Mouse (Mus musculus) v-Abl transformed pro-B cells (cell line): ENCODE data around the gene 3110009E18Rik.

ENCODE experiments used
- in situ Hi-C, 2 experiments: fragments of 400-800 bp; cut with MboI; formaldehyde crosslinking; loops; one replicate each; pipeline ENCODE4 v1.15.1; 2025; ENCODE audit not compliant: unreplicated experiment in 2 of 2

The 3110009E18Rik gene

GRCm38 (mm10) chr1:120120969-120121811 is at the start of gene 3110009E18Rik, which contains the start of gene Dbi:
Gene 3110009E18Rik, plus strand, starts transcription at chr1:120121187.
Gene Dbi, minus strand, starts transcription at chr1:120121078.
- in situ Hi-C loops, result no loop called here

DNA sequence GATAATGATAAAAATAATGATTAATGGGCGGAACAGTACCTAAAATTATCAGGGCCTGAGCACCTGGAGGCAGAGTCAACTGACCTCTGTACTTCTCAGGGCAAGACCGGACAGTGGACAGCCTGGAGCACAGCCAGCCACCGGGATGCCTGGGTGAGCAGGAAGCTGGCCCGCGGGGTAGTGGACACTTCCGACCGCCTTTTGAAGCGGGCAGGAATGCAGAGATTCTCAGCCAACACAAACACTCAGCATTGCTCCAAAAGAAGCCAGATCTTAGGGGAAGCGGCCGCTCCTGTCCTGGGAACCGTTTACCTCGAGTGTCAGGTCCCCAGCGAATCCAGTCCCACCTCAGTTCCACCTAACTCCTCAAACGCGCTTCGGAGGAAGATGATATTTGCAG is 48.1 kb upstream of the 3110009E18Rik start:
- in situ Hi-C loops, result no loop called here

DNA sequence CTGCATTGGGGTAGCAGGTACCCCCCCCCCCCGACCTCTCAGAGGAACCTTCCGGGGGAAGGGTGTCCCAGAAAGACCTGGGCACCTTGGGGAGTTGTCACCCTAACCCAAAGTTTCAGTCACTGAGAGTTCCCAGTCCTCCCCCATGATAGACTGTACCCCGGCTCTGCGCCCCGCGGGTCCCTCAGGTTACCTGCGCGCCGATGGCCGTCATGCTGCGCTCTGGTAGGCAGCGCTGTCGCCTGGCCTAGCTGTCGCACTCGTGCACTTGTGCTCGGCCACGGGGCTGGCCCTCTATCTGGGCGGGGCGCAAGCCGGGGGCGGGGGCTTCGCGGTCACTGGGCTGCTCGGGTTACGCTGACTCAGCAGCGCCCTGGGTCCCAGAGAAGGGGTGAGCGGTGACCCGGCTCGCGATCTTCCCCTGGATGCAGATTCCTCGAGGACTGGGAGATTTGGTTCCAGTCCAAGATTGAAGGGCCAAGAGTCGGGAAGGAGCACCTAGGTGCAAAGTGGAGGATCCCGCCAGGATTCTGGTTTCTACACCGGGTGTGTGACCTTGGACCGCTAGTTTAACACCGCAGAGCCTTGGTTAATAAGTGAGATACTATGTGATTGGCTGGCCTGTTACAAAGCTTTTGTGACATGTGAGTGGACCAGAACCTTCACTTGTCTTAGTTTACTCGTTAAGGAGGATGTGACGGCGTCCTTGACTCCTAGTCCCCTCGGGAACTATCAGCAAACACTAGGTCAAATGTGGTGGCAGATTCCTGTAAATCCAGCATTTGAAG is 47.3 kb upstream of the 3110009E18Rik start, which contains the start of gene Tmem37:
Tmem37 (minus strand) TSS at position 556 of the 788 bp plus-strand sequence.
- in situ Hi-C loops, result no loop called here

DNA sequence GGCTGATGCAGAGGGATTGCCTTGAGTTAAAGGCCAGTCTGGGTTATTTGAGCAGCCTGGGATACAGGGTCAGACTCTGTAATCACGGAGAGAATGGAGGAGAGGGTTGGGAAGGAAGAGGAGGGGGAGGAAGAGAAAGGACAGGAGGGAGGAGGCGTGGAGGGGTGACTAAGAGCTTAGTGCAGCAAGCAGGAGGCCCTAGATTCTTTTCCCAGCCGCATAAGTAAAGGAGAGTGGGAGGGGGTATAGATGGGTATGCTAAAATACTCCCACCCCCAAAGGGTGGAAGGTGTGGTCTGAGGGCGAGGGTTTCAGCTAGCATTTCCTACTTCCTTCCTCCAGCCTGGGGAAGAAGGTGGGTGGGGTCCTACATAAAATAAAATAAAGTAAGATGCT is 46.7 kb upstream of the 3110009E18Rik start:
- in situ Hi-C loops, result no loop called here

DNA sequence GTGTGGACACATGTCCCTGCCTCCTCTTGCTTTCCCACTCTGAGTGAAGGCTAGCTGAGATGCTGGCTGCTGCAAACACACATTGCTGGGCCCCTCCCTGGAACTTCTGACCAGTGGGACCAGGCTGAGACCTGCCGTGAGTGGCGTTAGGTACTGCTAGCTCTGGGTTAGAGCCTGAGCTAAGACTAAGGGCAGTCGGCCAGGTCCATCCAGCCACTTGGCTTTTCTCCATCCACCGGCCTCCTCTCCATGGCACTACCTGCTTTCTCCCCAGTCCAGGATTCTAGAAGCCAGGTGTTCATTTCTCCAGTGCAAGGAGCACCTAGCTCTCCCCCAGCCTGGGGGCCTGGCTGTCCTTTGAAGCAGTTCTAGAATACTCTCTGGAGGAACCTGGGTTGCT is 46.1 kb upstream of the 3110009E18Rik start:
- in situ Hi-C loops, result no loop called here

DNA sequence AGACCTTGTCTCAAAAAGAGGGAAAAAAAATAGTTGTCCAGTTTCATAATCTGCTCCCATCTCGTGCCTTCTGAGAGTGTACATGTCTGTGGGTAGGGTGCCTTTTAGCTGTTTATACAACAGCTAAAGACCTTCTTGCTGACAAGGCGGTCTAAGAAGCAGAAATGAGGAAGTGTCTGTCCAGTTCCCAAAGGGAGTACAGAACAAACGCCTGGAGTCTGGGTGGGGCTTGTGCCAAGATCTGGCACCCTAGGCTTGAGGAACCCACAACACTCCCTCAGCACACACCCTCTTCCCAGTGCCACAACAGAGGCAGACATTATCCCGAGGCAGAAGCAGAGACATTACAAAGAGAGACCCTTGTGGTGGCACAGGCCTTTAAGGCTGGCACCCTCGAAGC is 45.5 kb upstream of the 3110009E18Rik start:
- in situ Hi-C loops, result no loop called here

DNA sequence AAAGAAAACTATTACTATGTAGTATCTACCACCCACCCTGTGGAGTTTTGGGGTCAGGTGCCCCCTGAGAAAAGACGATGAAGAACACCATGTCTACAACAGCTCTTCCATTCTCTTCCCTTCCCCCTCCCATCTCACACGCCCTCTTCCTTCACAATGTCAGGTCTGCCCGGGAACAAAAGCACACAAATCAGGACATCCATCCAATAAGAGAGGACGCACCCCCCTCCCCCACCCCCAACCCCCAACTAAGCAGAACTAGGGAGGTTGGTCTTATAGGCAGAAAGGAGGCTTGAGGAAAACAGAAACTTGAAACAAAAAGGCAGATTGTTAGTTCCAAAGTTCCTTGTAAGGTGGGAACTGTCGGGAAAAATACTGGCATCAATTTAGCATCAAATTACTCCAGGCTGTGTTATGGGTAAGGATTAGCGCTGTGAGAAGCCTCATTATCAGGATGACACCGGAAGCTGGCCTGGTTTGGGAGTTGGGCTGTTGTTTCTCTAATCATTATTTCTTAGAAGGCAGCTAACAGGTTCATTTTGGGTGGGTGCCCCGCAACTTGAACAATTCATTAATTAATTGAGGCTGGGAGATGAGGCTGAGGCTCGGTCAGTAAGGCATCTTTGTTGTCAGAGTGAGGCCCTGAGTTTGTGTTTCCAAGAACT is 43.1 kb upstream of the 3110009E18Rik start:
- in situ Hi-C loops, result no loop called here

DNA sequence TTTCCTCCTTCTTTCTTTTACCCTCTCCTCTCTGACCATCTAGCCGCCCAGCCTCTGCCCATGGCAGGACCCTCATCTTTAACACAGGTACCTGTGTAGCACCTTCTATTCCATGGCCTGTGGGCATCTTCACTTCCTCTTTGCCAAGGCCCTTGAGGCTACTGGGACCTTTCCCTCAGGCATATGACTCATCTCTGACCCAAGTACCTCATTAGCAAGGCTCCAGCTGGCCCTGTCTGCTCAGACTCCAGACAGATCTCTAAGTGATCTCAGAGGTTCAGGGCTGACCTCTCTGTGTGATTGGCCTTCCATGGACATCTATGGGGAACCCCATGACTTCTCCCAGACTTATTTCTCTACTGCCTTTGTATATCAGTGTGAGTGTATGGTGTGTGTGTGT is 40.4 kb upstream of the 3110009E18Rik start:
- in situ Hi-C loops, result no loop called here

DNA sequence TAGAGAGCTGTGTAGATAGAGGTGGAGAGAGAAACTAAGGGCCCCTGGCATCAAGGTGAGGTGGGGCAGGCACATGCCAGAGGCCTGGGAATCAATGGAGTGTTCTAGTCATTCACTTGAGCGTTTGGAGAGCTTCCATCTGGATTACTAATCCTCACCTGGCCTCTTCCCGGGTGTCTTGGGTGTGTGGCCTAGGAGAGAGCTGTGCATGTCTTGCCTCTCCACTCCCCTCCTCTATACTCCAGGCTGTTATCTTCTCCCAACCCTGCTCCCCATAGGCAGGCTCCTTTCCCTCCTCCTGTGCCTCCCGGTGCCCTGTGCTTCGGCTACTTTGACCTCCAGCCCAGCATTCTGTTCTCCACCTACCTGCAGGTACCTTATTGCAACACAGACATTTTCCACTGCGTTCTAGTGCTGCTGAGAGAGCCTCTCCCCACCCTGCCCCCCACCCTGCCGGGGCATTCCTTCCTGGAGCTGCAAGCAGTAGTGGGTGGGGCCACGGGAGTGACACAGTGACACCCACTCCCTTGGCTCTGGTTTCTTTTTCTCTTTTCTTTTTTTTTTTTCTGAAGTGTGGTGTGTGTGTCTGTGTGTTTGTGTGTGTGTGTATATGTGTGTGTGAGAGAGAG is 37.9 kb upstream of the 3110009E18Rik start:
- in situ Hi-C loops, result no loop called here

GRCm38 (mm10) chr1:120083921-120084517 is 37.0 kb upstream of the 3110009E18Rik start:
- in situ Hi-C loops, result no loop called here

DNA sequence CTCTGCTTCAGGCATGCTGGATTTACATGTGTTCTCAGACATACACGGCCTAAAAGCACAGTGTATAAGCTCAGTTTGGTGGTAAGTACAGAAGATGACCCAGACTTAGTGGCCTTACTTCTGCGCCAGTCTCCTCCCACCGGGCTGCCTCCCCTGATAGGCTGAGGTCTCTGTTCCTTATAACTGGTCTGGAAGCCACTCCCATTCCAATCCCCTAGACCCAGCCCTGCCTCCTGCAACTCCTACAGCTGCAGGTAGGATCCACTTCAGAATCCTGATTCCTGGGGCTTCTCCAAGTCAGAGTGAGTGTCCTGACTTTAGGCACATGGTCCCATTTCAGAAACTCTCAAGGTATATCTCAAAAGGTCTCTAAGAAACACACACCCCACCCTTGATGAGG is 35.3 kb upstream of the 3110009E18Rik start:
- in situ Hi-C loops, result loop anchor here in 1 of 2 experiments (5.0 kb wide), 1 partner anchor 53 kb away; no protein-coding TSS in a partner anchor

DNA sequence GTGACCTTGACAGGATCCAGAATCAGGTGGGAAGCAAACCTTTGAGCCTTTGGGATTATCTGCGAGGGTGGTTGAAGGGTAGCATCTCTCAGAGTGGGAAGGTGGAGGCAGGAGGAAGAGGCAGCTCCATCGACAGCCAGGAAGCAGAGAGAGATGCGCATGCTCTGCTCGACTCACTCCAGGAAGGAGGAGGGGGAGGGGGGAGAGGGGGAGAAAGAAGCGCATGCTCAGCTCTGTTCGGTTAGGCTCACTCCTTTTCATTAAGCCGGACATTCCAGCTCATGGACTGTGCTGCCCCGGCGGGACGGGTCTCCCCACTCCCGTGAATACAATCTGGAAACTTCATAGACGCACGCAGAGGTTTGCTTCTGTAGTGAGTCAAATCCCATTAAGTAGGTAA is 34.3 kb upstream of the 3110009E18Rik start:
- in situ Hi-C loops, result loop anchor here in 1 of 2 experiments (5.0 kb wide), 1 partner anchor 54 kb away; no protein-coding TSS in a partner anchor

DNA sequence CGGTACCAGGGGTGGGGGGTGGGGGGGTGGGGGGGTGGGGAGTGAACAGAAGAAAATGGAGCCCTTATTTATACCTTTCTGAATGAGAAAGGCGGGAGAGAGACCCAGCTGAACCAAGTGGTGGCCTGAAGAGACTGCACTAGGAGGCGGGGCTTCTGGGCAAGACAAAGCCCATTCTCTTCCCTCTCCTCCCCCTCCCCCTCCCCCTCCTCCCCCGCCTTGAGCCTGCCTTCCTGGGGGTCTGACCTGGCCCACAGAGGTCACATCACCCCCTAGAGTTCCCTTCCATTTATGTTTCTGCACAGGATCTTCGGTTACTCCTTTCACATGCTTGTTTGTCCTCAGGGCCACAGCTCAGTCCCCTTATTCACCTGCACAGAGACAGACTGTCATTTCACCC is 31.8 kb upstream of the 3110009E18Rik start:
- in situ Hi-C loops, result loop anchor here in 1 of 2 experiments (5.0 kb wide), 1 partner anchor 57 kb away; no protein-coding TSS in a partner anchor

DNA sequence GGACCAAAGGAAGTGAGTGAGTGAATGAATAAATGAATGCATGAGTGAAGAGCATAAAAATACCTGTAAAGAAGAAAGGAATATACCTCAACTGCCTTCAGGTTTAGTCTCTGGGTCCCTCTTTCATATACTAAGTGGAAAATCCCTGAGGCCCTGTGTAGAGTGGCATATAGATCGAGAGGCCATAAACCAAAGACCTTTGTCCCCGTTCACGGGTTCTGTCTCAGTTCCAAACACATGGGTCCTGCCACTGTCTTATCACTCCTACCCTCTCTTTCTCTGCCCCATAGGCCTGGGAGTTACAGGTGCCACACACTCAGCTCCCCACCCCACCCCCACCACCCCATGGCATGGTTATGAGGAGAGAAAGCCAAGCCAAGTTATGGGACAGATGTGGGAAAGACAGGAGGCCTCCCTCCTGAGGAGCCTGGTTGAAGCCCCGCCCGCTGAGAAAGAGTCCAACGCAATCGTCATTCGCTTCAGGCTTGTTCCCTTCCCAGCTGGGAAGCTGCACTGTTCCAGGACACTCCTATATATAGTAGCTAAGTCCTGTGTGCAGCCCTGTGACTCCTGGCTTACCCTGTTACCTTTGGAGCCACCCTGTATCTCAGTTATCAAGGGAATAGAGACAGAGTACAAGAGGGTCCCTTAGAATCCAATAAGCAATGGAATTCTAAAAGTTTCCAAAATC is 30.0 kb upstream of the 3110009E18Rik start:
- in situ Hi-C loops, result loop anchor here in 1 of 2 experiments (5.0 kb wide), 1 partner anchor 59 kb away; no protein-coding TSS in a partner anchor

DNA sequence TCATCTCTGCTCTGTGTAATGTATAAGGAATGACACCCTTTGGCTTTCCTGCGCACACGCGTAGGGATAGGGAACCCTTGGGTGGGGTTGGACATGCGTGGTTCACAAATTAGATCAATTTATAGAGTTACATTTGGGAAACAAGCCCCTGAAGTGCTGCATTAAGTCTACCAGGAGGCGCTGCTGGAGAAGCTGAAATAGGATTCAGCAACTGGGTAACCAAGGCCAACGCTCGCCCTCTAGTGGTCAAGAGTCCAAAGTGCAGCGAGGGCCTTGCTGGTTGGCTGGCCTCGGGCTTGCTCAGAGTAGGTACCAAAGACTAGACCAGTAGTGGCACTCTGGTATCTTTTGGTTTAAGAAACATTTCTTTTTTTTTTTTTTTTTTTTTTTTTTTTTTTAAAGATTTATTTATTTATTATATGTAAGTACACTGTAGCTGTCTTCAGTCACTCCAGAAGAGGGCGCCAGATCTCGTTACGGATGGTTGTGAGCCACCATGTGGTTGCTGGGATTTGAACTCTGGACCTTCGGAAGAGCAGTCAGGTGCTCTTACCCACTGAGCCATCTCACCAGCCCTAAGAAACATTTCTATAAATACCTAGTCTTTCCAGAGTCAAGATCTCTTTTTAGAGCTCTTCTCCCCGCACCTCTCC is 27.4 kb upstream of the 3110009E18Rik start:
- in situ Hi-C loops, result loop anchor here in 1 of 2 experiments (5.0 kb wide), 1 partner anchor 61 kb away; no protein-coding TSS in a partner anchor

- in situ Hi-C loops, result loop anchor here (5.0 kb wide), 3 partner anchors 52 to 63 kb away; no protein-coding TSS in a partner anchor
Measured at GRCm38 (mm10) chr1:120094920-120095319, 26.1 kb upstream of the 3110009E18Rik start.

GRCm38 (mm10) chr1:120098327-120098726 is 22.7 kb upstream of the 3110009E18Rik start:
- in situ Hi-C loops, result loop anchor here (5.0 kb wide), 2 partner anchors 49 to 54 kb away; no protein-coding TSS in a partner anchor

- in situ Hi-C loops, result loop anchor here (5.0 kb wide), 2 partner anchors 48 to 53 kb away; no protein-coding TSS in a partner anchor
Measured at GRCm38 (mm10) chr1:120099483-120099882, 21.5 kb upstream of the 3110009E18Rik start.
